ENCODE assay signal across 8 mouse cellular contexts in the genomic region with DNA sequence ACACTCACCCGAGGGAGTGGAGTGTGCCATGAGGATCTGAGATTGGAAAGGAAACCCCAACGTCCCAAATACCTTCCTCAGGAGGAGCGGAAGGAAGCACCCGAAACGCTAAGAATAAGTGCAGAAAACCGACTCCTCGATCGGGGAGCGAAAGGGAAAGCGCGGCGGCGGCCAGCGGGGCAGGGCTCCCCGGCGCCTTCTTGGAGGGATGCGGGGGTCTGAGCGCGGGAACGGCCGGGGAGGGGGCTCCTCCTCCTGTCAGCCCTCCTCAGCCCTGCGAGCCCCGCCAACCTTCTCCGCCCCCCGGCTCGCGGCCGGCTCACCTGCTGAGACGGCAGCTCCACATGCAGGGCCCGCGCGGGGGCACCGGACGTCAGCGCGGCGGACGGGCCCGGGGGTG. TPM values are rescaled to one million over a fixed set of nuclear protein-coding genes. Genes with fewer than 3 reads are reported as not detected.
DNase-seq lines count a peak whose midpoint lies in the region; ATAC-seq lines count a peak whose summit lies in the region.

No protein-coding gene starts in this region.

- H3K27ac ChIP-seq in neural tube, embryonic 11.5 days (ENCODE audit: low read depth, low read length) = peak overlapping the region; percentile 70
- H3K27ac ChIP-seq in hindbrain, embryonic 14.5 days = peak overlapping the region; percentile 94
- peak overlapping the region; percentile 93 for H3K27ac ChIP-seq in midbrain, embryonic 15.5 days

- peak overlapping the region; percentile 86 for H3K4me2 ChIP-seq in neural tube, embryonic 11.5 days (ENCODE audit: low read depth)
- peak overlapping the region; percentile 85 for H3K4me2 ChIP-seq in hindbrain, embryonic 14.5 days (replicated peaks)
- H3K4me2 ChIP-seq in midbrain, embryonic 15.5 days = peak overlapping the region; percentile 66

- peak; percentile 52 for DNase-seq in embryo, embryonic 10.5 days (ENCODE audit: low spot score)
- no peak for DNase-seq in embryo, embryonic 9.5 days (ENCODE audit: extremely low spot score)
- DNase-seq in neural tube, embryonic 11.5 days (ENCODE audit: low spot score) = no peak
- no peak for DNase-seq in neural tube, embryonic 10.5 days (ENCODE audit: extremely low spot score, low spot score)
- no peak for DNase-seq in hindbrain, embryonic 14.5 days (ENCODE audit: low spot score)
- DNase-seq in cerebellum, adult 11-12 months = no peak
- no peak for DNase-seq in layer of hippocampus, adult 9-10 months (ENCODE audit: low spot score)

- H3K9ac ChIP-seq in neural tube, embryonic 11.5 days (ENCODE audit: low read length) = peak overlapping the region; percentile 89
- H3K9ac ChIP-seq in hindbrain, embryonic 14.5 days = peak overlapping the region; percentile 93
- peak overlapping the region; percentile 81 for H3K9ac ChIP-seq in midbrain, embryonic 15.5 days

- H3K4me3 ChIP-seq in neural tube, embryonic 11.5 days (ENCODE audit: low read depth, low read length) = peak overlapping the region; percentile 99
- H3K4me3 ChIP-seq in hindbrain, embryonic 14.5 days (replicated peaks; ENCODE audit: low read length) = peak overlapping the region; percentile 94
- H3K4me3 ChIP-seq in midbrain, embryonic 15.5 days = peak overlapping the region; percentile 92

- H3K27me3 ChIP-seq in neural tube, embryonic 11.5 days (ENCODE audit: control insufficient read depth, insufficient read depth, low read length) = no peaks in the 10 kb centered on the region
- H3K27me3 ChIP-seq in hindbrain, embryonic 14.5 days (ENCODE audit: control insufficient read depth, insufficient read depth, low read length) = no peaks in the 10 kb centered on the region
- H3K27me3 ChIP-seq in midbrain, embryonic 15.5 days (replicated peaks) = no peaks in the 10 kb centered on the region

- H3K9me3 ChIP-seq in neural tube, embryonic 11.5 days (ENCODE audit: control insufficient read depth, low read length) = no peaks in the 10 kb centered on the region
- H3K9me3 ChIP-seq in hindbrain, embryonic 14.5 days (ENCODE audit: control insufficient read depth, low read length) = no peaks in the 10 kb centered on the region
- no peaks in the 10 kb centered on the region for H3K9me3 ChIP-seq in midbrain, embryonic 15.5 days

- WGBS in neural tube, embryonic 11.5 days = under 1% methylated on average over 26 of the region's 39 CpGs
- WGBS in hindbrain, embryonic 14.5 days = under 1% methylated on average over 34 of the region's 39 CpGs
- 0% methylated on average over 35 of the region's 39 CpGs for WGBS in midbrain, embryonic 15.5 days

- peak; percentile 3 for ATAC-seq in neural tube, embryonic 11.5 days (ENCODE audit: insufficient read depth, low FRiP score, low TSS enrichment)
- ATAC-seq in hindbrain, embryonic 14.5 days (ENCODE audit: low FRiP score) = no peak; the same call in 1 of the 2 replicates
- no peak for ATAC-seq in midbrain, embryonic 15.5 days (replicated peaks)

- peaks cover 14% of the 10 kb centered on the region for H3K4me1 ChIP-seq in neural tube, embryonic 11.5 days (ENCODE audit: control insufficient read depth, insufficient read depth, low read length)
- H3K4me1 ChIP-seq in hindbrain, embryonic 14.5 days (replicated peaks; ENCODE audit: control insufficient read depth, insufficient read depth, low read length) = peaks cover 17% of the 10 kb centered on the region
- H3K4me1 ChIP-seq in midbrain, embryonic 15.5 days = peaks cover 25% of the 10 kb centered on the region

- no peaks in the 10 kb centered on the region for H3K36me3 ChIP-seq in neural tube, embryonic 11.5 days (ENCODE audit: control insufficient read depth, insufficient read depth, low read length)
- no peaks in the 10 kb centered on the region for H3K36me3 ChIP-seq in hindbrain, embryonic 14.5 days (replicated peaks; ENCODE audit: control insufficient read depth, insufficient read depth)
- no peaks in the 10 kb centered on the region for H3K36me3 ChIP-seq in midbrain, embryonic 15.5 days (replicated peaks)

RNA-seq across cellular contexts. Expression of a gene that starts 0.4 kb away (rescaled TPM):
- 11.2 and 12.0 TPM in 2 replicates for polyA plus RNA-seq in neural tube, embryonic 11.5 days (2014; fragmentation: Nextera tagmentation; extraction: Ambion mirVana)
- 16.1 and 18.0 TPM in 2 replicates for polyA plus RNA-seq in hindbrain, embryonic 14.5 days (2014; fragmentation: Nextera tagmentation; extraction: Ambion mirVana)
- 16.8 and 18.2 TPM in 2 replicates for polyA plus RNA-seq in midbrain, embryonic 15.5 days (2015; fragmentation: Nextera tagmentation; extraction: Ambion mirVana)

RNA-seq across cellular contexts. Expression of a gene that starts 42.0 kb away (rescaled TPM):
- polyA plus RNA-seq in neural tube, embryonic 11.5 days (2014; fragmentation: Nextera tagmentation; extraction: Ambion mirVana) = 12.7 and 15.5 TPM in 2 replicates
- polyA plus RNA-seq in hindbrain, embryonic 14.5 days (2014; fragmentation: Nextera tagmentation; extraction: Ambion mirVana) = 17.3 and 18.4 TPM in 2 replicates
- polyA plus RNA-seq in midbrain, embryonic 15.5 days (2015; fragmentation: Nextera tagmentation; extraction: Ambion mirVana) = 21.4 and 22.0 TPM in 2 replicates
